Mouse (Mus musculus) G1E (cell line): Measurements from ENCODE around the gene Cnn3.

Experiments
- CTCF ChIP-seq: IDR thresholded peaks from 2 replicates; pipeline ENCODE4 v1.5.1; 2012; ENCODE audit warnings: low read depth, low read length, inconsistent platforms, mixed read lengths
- GATA1 ChIP-seq: IDR thresholded peaks from 2 replicates; pipeline ENCODE4 v1.6.1; 2012; ENCODE audit warnings: borderline replicate concordance, low read length, inconsistent platforms, mixed read lengths
- GATA2 ChIP-seq: IDR thresholded peaks from 2 replicates; pipeline ENCODE4 v1.6.1; 2012; ENCODE audit warnings: low read depth, low read length, inconsistent platforms, borderline replicate concordance
- POLR2AphosphoS5 ChIP-seq: IDR thresholded peaks from 2 replicates; pipeline ENCODE4 v1.6.1; 2012; ENCODE audit warnings: low read depth, low read length, inconsistent platforms; ENCODE audit not compliant: insufficient replicate concordance
- TAL1 ChIP-seq: conservative IDR thresholded peaks from 2 replicates; pipeline ENCODE4 v1.6.1; 2012; ENCODE audit warnings: low read depth, low read length, inconsistent platforms, mixed read lengths

- TF ChIP-seq CTCF = no peak
- no peak for TF ChIP-seq GATA1
- TF ChIP-seq TAL1 = no peak
- TF ChIP-seq POLR2AphosphoS5 = no peak
- no peak for TF ChIP-seq GATA2
Observed at GRCm38 (mm10) chr3:121390724-121391123, 35.6 kb upstream of the Cnn3 start.
